Mouse (Mus musculus) ES-E14 (cell line): ENCODE measurements around the gene Iqsec2. TPM values are rescaled to one million over a fixed set of nuclear protein-coding genes. Genes with fewer than 3 reads are reported as not detected.
"Not testable (repeated sequence)": the region's sequence is repeated elsewhere in the genome, so short reads cannot be mapped to it uniquely, and the experiment has no call there.

ENCODE experiments used
- DNase-seq: peaks from one replicate; pipeline ENCODE4 v3.0.0-alpha.2; 2013; ENCODE audit warnings: low read depth, low spot score
- H3K27ac ChIP-seq: 2 replicates; pipeline ENCODE4 v1.5.1; 2012; ENCODE audit warnings: low read depth, mild to moderate bottlenecking, low read length, moderate library complexity, mixed read lengths; ENCODE audit not compliant: poor library complexity, insufficient read depth, severe bottlenecking
- H3K36me3 ChIP-seq: 2 replicates; pipeline ENCODE4 v1.6.1; 2012; ENCODE audit warnings: mild to moderate bottlenecking, low read length, moderate library complexity, mixed read lengths; ENCODE audit not compliant: control insufficient read depth, poor library complexity, insufficient read depth, severe bottlenecking
- H3K4me1 ChIP-seq, 2 experiments: fragments of 150-350 bp in 1 of 2; sonication (generic) in 1 of 2; 2 replicates each; pipeline ENCODE4 v1.6.1; 2012; ENCODE audit warnings: low read length in 2 of 2, mild to moderate bottlenecking in 1 of 2, mixed read lengths in 1 of 2; ENCODE audit not compliant: control insufficient read depth in 2 of 2, insufficient read depth in 2 of 2, poor library complexity in 1 of 2
- H3K4me3 ChIP-seq, 2 experiments: fragments of 150-350 bp in 1 of 2; sonication (generic) in 1 of 2; 2 replicates each; pipeline ENCODE4 v1.5.1; 2012; ENCODE audit warnings: low read length in 2 of 2, low read depth in 1 of 2, mild to moderate bottlenecking in 1 of 2, mixed read lengths in 1 of 2; ENCODE audit not compliant: insufficient read depth in 1 of 2, poor library complexity in 1 of 2, severe bottlenecking in 1 of 2
- H3K9ac ChIP-seq: 2 replicates; pipeline ENCODE4 v1.6.1; 2012; ENCODE audit warnings: low read depth, mild to moderate bottlenecking, low read length, mixed read lengths; ENCODE audit not compliant: poor library complexity, insufficient read depth, severe bottlenecking
- H3K9me3 ChIP-seq: fragments of 150-350 bp; sonication (generic); 2 replicates; pipeline ENCODE4 v1.6.1; 2012; ENCODE audit warnings: low read depth, mild to moderate bottlenecking, low read length; ENCODE audit not compliant: control insufficient read depth, insufficient read depth
- CHD2 ChIP-seq: IDR thresholded peaks from 2 replicates; pipeline ENCODE4 v1.6.1; 2014; ENCODE audit warnings: mild to moderate bottlenecking, low read depth, low read length, inconsistent platforms
- HCFC1 ChIP-seq: IDR thresholded peaks from 2 replicates; pipeline ENCODE4 v1.6.1; 2012; ENCODE audit warnings: low read length, inconsistent platforms, borderline replicate concordance; ENCODE audit not compliant: insufficient read depth
- MAFK ChIP-seq: IDR thresholded peaks from 2 replicates; pipeline ENCODE4 v1.6.1; 2014; ENCODE audit warnings: mild to moderate bottlenecking, low read depth, low read length, inconsistent platforms; ENCODE audit not compliant: insufficient read depth
- ZC3H11A ChIP-seq: IDR thresholded peaks from 2 replicates; pipeline ENCODE4 v1.6.1; 2012; ENCODE audit warnings: low read depth, mild to moderate bottlenecking, inconsistent platforms, low read length, borderline replicate concordance
- ZNF384 ChIP-seq: IDR thresholded peaks from 2 replicates; pipeline ENCODE4 v1.6.1; 2012; ENCODE audit warnings: low read depth, low read length, inconsistent platforms
- in situ Hi-C, 2 experiments: fragments of 600-800 bp; cut with MboI; formaldehyde crosslinking; loops; one replicate each; pipeline ENCODE4 v1.15.1; 2025; ENCODE audit warnings: low sequenced_read_pairs in 2 of 2, inconsistent platforms in 1 of 2; ENCODE audit not compliant: unreplicated experiment in 2 of 2
- total RNA-seq: library from RNA; depleted of rRNA; stranded (reverse); fragments of 300-350 nt; gene quantifications from 2 replicates; pipeline ENCODE4 v1.2.3, GENCODE M21; 2012

Gene Iqsec2
- total RNA-seq, 1 experiment = 1.2 TPM

DNA sequence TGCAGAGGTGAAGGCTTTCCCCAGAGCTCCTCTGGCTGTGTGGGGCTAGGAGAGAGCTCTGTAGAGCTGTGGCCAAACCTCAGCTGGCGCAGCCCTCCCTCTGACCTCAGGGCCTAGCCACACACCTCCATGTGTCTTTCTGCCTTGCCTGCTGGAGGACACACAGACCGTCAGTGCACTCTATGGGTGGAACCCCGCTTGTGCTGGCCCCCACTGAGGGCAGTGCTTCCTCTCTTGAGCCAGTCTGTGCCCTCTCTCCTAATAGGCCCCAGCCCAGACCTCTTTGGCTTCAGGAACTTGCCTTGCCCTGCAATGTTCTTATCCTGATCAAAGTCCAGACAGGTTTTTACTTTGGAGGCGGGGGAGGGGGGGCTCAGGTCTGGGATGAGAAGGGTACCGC lies 80.2 kb downstream of the Iqsec2 start:
- H3K27ac ChIP-seq = no peak overlapping the region
- H3K4me1 ChIP-seq = no peaks in the 10 kb centered on the region
- no peak overlapping the region for H3K4me3 ChIP-seq
- no peaks in the 10 kb centered on the region for H3K9me3 ChIP-seq
- no peaks in the 10 kb centered on the region for H3K36me3 ChIP-seq
- TF ChIP-seq HCFC1 = no peak
- TF ChIP-seq ZC3H11A = no peak
- no peak for TF ChIP-seq ZNF384
- TF ChIP-seq MAFK = no peak
- no peak for TF ChIP-seq CHD2
- no peak for DNase-seq
- no peak overlapping the region for H3K9ac ChIP-seq
- in situ Hi-C loops = no loop called here

DNA sequence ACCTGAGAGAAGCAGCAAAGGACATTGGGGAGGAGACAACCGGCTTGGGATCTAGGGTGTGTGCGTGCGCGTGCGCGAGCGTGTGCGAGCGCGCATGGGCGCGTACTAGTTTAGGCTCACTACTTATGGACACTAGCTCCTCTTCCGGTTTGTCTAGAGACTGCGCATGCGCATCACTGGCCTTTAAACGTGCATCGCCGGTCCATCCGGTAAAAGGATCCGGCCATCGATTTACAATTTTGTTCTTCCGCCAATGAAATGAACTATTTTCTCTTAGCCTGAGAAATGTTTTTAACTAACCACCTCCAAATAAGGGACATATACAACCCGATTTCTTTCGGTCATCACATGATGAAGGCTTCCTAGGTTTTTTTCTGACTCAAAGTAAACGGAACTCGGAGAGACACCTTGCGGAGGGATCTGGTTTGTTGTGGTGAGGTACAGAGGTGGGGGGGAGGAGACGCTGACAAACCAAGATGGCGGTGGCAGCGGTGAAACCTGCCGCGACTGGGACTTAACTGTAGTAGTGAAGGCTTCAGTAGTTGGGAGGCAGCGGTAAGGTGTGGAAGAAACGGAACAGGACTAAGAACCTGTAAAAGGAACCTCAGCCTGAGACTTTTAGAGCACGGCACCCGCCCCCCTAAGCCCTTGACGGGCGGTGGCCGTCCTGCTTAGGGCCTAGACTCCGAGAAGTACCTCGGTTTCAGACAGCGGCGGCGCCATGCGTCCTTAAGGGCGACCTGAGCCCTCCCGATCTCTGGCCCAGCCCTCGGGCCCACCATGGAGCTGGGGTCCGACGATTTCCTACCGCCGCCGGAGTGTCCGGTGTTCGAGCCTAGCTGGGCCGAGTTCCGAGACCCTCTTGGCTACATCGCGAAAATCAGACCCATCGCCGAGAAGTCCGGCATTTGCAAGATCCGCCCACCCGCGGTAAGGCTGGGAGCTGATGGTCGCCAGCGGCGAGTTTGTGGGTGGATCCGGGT lies 89.0 kb downstream of the Iqsec2 start, which contains the start of gene Kdm5c:
Gene Kdm5c (plus strand): TSS at position 240 of the 983 bp plus-strand sequence.
- Histone ChIP-seq H3K9ac (peak within 1 kb of the TSS; percentile 91), H3K9me3 (no peaks in the 10 kb centered on the region), H3K36me3 (peaks cover 2% of the 10 kb centered on the region), H3K4me3 (peak within 1 kb of the TSS; percentile 84 to 97), H3K4me1 (no peaks in the 10 kb centered on the region), H3K27ac (peak within 1 kb of the TSS; percentile 80)
- peak; percentile 91 for DNase-seq
- TF ChIP-seq CHD2 (peak; percentile 79), HCFC1 (peak; percentile 18; the same call in 1 of the 2 replicates), ZC3H11A (no peak), MAFK (no peak)
- in situ Hi-C loops = no loop called here

- in situ Hi-C loops = no loop called here
- Histone ChIP-seq H3K4me1 (no peaks in the 10 kb centered on the region), H3K27ac (no peak overlapping the region), H3K9ac (peak overlapping the region; percentile 91), H3K36me3 (peaks cover 2% of the 10 kb centered on the region), H3K9me3 (no peaks in the 10 kb centered on the region), H3K4me3 (peak overlapping the region; percentile 84 to 97)
- no peak for TF ChIP-seq CHD2
- TF ChIP-seq MAFK = no peak
- no peak for TF ChIP-seq HCFC1
- TF ChIP-seq ZNF384 = no peak
- no peak for TF ChIP-seq ZC3H11A
- DNase-seq = no peak
Measured at GRCm38 (mm10) chrX:152234125-152234524, 90.1 kb downstream of the Iqsec2 start.

- no peak overlapping the region for H3K4me3 ChIP-seq
- no peak overlapping the region for H3K27ac ChIP-seq
- no peaks in the 10 kb centered on the region for H3K4me1 ChIP-seq
- H3K9ac ChIP-seq = no peak overlapping the region
- no peak for TF ChIP-seq ZC3H11A
- peak; percentile 52; the same call in 1 of the 2 replicates for TF ChIP-seq ZNF384
- in situ Hi-C loops = no loop called here
- no peak for DNase-seq
- H3K9me3 ChIP-seq = no peaks in the 10 kb centered on the region
- H3K36me3 ChIP-seq = peaks cover 9% of the 10 kb centered on the region
Measured at GRCm38 (mm10) chrX:152235758-152236157, 91.7 kb downstream of the Iqsec2 start.

DNA sequence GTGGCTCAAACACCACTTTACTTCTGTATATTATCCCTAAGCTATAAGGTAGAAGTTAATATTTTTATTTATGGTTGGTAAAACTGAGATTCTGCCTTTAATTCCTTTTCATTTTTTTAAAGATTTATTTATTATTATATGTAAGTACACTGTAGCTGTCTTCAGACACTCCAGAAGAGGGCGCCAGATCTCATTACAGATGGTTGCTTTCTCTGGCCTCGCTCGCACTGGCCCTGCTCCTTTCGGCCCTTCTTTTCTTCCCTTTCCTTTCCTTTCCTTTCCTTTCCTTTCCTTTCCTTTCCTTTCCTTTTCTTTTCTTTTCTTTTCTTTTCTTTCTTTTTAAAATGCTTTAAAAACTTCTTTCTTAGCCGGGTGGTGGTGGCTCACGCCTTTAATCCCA lies 99.1 kb downstream of the Iqsec2 start:
- H3K36me3 ChIP-seq = peaks cover 25% of the 10 kb centered on the region
- H3K9me3 ChIP-seq, H3K4me1 ChIP-seq, DNase-seq, in situ Hi-C loops, H3K4me3 ChIP-seq, H3K27ac ChIP-seq, H3K9ac ChIP-seq: not testable (repeated sequence)
